Mouse (Mus musculus) embryonic facial prominence, embryonic 15.5 days (tissue): ENCODE results near the gene Htr2c. TPM values are rescaled to one million over a fixed set of nuclear protein-coding genes. Genes with fewer than 3 reads are reported as not detected.

Experiments used
- ATAC-seq: fragments of 200-750 bp; cut with Nextera tagmentation; 2 replicates; pipeline ENCODE4 v1.8.0; 2017; ENCODE audit warnings: low read depth, moderate TSS enrichment; ENCODE audit not compliant: insufficient number of reproducible peaks, low FRiP score, low TSS enrichment
- H3K27ac ChIP-seq: fragments of 300-500 bp; sonication (generic); replicated peaks from 2 replicates; pipeline ENCODE4 v1.5.1; 2015; ENCODE audit warnings: mild to moderate bottlenecking, inconsistent platforms
- H3K27me3 ChIP-seq: fragments of 300-500 bp; sonication (generic); 2 replicates; pipeline ENCODE4 v1.6.1; 2015; ENCODE audit warnings: inconsistent platforms
- H3K36me3 ChIP-seq: fragments of 300-500 bp; sonication (generic); 2 replicates; pipeline ENCODE4 v1.6.1; 2015; ENCODE audit warnings: mild to moderate bottlenecking, inconsistent platforms
- H3K4me1 ChIP-seq: fragments of 300-500 bp; sonication (generic); 2 replicates; pipeline ENCODE4 v1.6.1; 2015; ENCODE audit warnings: inconsistent platforms
- H3K4me2 ChIP-seq: fragments of 300-500 bp; sonication (generic); replicated peaks from 2 replicates; pipeline ENCODE4 v1.6.1; 2015; ENCODE audit warnings: mild to moderate bottlenecking, inconsistent platforms
- H3K4me3 ChIP-seq: fragments of 300-500 bp; sonication (generic); replicated peaks from 2 replicates; pipeline ENCODE4 v1.5.1; 2015; ENCODE audit warnings: mild to moderate bottlenecking, inconsistent platforms
- H3K9ac ChIP-seq: fragments of 300-500 bp; sonication (generic); 2 replicates; pipeline ENCODE4 v1.6.1; 2015; ENCODE audit warnings: inconsistent platforms
- H3K9me3 ChIP-seq: fragments of 300-500 bp; sonication (generic); replicated peaks from 2 replicates; pipeline ENCODE4 v1.6.1; 2016; ENCODE audit warnings: inconsistent platforms
- WGBS: fragments of 180-500 bp; shearing (Covaris S2); methylation state at CpG from one replicate; pipeline ENCODE4 v1.1.7; 2015; 5-methylcytosine and 5-hydroxymethylcytosine counted together
- polyA plus RNA-seq: library from polyadenylated mRNA; unstranded; fragments of >200 nt; fragmentation: Nextera tagmentation; extraction: Ambion mirVana; gene quantifications from 2 replicates; pipeline ENCODE4 v1.2.1, GENCODE M21; 2015

Gene Htr2c
- polyA plus RNA-seq: 0.07 and 0.18 TPM in 2 replicates

- Histone ChIP-seq H3K4me1 (no peaks in the 10 kb centered on the region), H3K4me3 (peak within 1 kb of the TSS; percentile 29), H3K9ac (no peak within 1 kb of the TSS), H3K9me3 (no peaks in the 10 kb centered on the region), H3K27me3 (peaks cover 36% of the 10 kb centered on the region), H3K27ac (no peak within 1 kb of the TSS), H3K4me2 (peak within 1 kb of the TSS; percentile 47), H3K36me3 (no peaks in the 10 kb centered on the region)
- WGBS: 17% methylated on average over 27 of the region's 27 CpGs
- ATAC-seq: no peak
Measured at GRCm38 (mm10) chrX:146962258-146962913, at the start of gene Htr2c. TSS of gene Htr2c (plus strand) at chrX:146962513.

GRCm38 (mm10) chrX:146928251-146928650 lies 34.1 kb upstream of the Htr2c start:
- Histone ChIP-seq H3K4me2 (no peak overlapping the region), H3K9me3 (no peaks in the 10 kb centered on the region), H3K27ac (no peak overlapping the region), H3K4me3 (no peak overlapping the region), H3K27me3 (no peaks in the 10 kb centered on the region), H3K36me3 (no peaks in the 10 kb centered on the region), H3K9ac (no peak overlapping the region), H3K4me1 (no peaks in the 10 kb centered on the region)
- WGBS: 56% methylated on average over 1 of the region's 1 CpGs
- no peak for ATAC-seq

DNA sequence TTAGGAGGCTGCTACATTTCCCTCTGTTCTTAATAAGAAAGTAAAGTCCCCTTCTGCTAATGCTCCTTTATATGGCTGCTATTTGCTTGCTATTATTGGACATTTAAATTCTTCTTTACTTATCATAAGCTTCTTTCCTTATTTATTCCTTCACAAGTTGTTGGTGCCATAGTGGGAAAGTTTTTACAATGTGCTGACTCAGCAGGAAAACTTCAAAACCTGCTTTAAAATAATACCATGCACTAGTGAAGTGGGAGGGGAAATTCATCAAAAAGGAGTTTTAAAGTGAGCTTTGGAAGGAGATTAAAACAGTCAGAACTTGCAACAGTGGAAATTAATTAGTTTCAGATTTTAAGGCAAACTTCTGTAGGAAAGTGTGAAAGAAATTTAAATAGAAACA lies 26.0 kb upstream of the Htr2c start:
- no peaks in the 10 kb centered on the region for H3K4me1 ChIP-seq
- no peaks in the 10 kb centered on the region for H3K27me3 ChIP-seq
- no peaks in the 10 kb centered on the region for H3K9me3 ChIP-seq
- no peak overlapping the region for H3K4me3 ChIP-seq
- H3K27ac ChIP-seq: no peak overlapping the region
- no peak for ATAC-seq
- H3K4me2 ChIP-seq: no peak overlapping the region
- H3K36me3 ChIP-seq: no peaks in the 10 kb centered on the region
- no peak overlapping the region for H3K9ac ChIP-seq

DNA sequence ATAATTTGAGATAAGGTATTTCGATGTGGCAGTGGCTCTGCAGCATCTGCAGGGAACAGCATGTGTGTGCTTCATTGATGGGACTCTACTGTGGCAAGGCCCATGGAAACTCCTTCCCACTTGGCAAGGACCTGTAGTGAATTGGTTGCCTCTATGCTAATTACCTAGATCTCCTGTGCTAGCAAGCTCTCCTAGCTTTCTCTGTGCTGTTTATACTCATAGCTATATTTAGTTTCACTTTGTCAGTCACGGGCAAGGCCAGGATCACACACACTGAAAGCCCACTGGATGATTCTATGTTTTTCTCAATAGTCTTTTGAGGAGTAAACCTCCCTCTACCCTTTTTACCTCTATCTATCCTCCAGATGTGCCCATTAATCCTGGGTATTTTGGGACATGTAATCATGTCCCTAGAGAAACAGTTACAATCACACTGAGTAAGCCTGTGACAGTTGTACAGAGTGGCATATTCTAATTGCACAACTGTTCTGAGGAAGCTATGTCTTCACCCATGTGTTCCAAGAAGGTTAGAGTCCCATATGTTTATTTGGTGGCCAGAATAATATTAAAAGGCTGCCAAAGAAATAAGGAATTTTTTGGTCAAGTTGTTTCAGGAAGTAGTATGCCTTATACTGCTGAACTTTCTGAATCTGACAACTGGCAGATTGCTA lies 16.0 kb upstream of the Htr2c start:
- WGBS: 64% methylated on average over 2 of the region's 2 CpGs
- Histone ChIP-seq H3K36me3 (no peaks in the 10 kb centered on the region), H3K4me3 (no peak overlapping the region), H3K9ac (no peak overlapping the region), H3K27me3 (no peaks in the 10 kb centered on the region), H3K27ac (no peak overlapping the region), H3K4me2 (no peak overlapping the region), H3K4me1 (no peaks in the 10 kb centered on the region), H3K9me3 (no peaks in the 10 kb centered on the region)
- no peak for ATAC-seq

DNA sequence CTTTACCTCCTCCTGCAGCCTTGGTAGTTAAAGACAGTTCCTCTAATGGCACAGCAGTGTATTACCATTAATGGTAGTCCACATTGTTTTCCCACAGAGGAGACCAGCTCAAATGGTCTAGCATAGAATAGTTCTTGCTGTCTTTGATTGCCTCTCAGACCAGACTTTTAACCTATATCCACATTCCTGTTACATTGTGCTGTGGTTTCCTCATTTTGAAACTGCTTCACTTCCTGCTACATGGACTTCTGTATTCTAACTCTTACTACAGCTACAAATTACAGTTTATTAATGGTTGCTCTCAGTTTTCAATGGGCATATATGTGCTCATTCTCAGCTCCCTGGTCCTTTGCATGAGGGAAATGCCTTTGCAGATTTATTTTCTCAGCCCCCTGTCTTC lies 15.3 kb upstream of the Htr2c start:
- H3K4me3 ChIP-seq: no peak overlapping the region
- no peaks in the 10 kb centered on the region for H3K27me3 ChIP-seq
- H3K36me3 ChIP-seq: no peaks in the 10 kb centered on the region
- no peaks in the 10 kb centered on the region for H3K4me1 ChIP-seq
- no peak overlapping the region for H3K4me2 ChIP-seq
- H3K9me3 ChIP-seq: no peaks in the 10 kb centered on the region
- H3K27ac ChIP-seq: no peak overlapping the region
- H3K9ac ChIP-seq: no peak overlapping the region
- no peak for ATAC-seq

GRCm38 (mm10) chrX:146958608-146959007 lies 3.7 kb upstream of the Htr2c start:
- no peak overlapping the region for H3K9ac ChIP-seq
- WGBS: 75% methylated on average over 1 of the region's 1 CpGs
- ATAC-seq: no peak
- no peak overlapping the region for H3K4me2 ChIP-seq
- no peak overlapping the region for H3K27ac ChIP-seq
- peaks cover 30% of the 10 kb centered on the region for H3K27me3 ChIP-seq
- H3K4me3 ChIP-seq: no peak overlapping the region
- H3K4me1 ChIP-seq: no peaks in the 10 kb centered on the region
- H3K36me3 ChIP-seq: no peaks in the 10 kb centered on the region
- H3K9me3 ChIP-seq: no peaks in the 10 kb centered on the region

- peaks cover 36% of the 10 kb centered on the region for H3K27me3 ChIP-seq
- WGBS: 22% methylated on average over 10 of the region's 10 CpGs
Measured at GRCm38 (mm10) chrX:146959960-146960359, 2.4 kb upstream of the Htr2c start.

GRCm38 (mm10) chrX:146962914-146963547 lies 718 bp downstream of the Htr2c start:
- Histone ChIP-seq H3K36me3 (no peaks in the 10 kb centered on the region), H3K27ac (no peak overlapping the region), H3K27me3 (peaks cover 36% of the 10 kb centered on the region), H3K9me3 (no peaks in the 10 kb centered on the region), H3K4me2 (peak overlapping the region; percentile 47), H3K9ac (no peak overlapping the region), H3K4me1 (no peaks in the 10 kb centered on the region), H3K4me3 (peak overlapping the region; percentile 29)
- ATAC-seq: no peak
- 15% methylated on average over 37 of the region's 37 CpGs for WGBS

More at GRCm38 (mm10) chrX:146959960-146960359, 2.4 kb upstream of the Htr2c start:
- H3K27ac ChIP-seq: no peak overlapping the region
- H3K4me2 ChIP-seq: no peak overlapping the region
- no peaks in the 10 kb centered on the region for H3K36me3 ChIP-seq
- H3K4me3 ChIP-seq: no peak overlapping the region
- ATAC-seq: no peak
- no peak overlapping the region for H3K9ac ChIP-seq
- H3K4me1 ChIP-seq: no peaks in the 10 kb centered on the region
- H3K9me3 ChIP-seq: no peaks in the 10 kb centered on the region

- Histone ChIP-seq H3K9me3 (no peaks in the 10 kb centered on the region), H3K4me1 (no peaks in the 10 kb centered on the region), H3K36me3 (no peaks in the 10 kb centered on the region), H3K27ac (no peak overlapping the region), H3K9ac (no peak overlapping the region), H3K4me3 (no peak overlapping the region), H3K27me3 (no peaks in the 10 kb centered on the region), H3K4me2 (no peak overlapping the region)
- no peak for ATAC-seq
- 60% methylated on average over 5 of the region's 5 CpGs for WGBS
Measured at GRCm38 (mm10) chrX:146979931-146980330, 17.6 kb downstream of the Htr2c start.

DNA sequence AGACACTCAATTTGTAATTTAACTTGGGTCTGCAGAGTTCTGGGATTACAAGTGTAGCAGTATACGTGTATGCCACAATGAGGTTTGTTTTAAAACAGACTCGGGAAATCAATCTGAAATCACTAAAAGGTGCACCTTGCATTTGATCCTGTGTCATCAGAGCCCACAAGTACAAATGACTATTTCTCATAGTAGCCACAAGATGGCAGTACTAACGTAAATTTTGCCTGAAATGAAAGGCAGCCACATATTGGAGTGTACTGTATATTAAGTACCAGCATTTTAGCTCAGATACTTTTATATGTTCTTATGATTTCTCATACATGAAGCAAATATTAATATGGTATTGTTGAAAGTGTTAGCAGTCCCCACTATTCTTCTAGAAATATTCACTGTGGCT lies 93.4 kb downstream of the Htr2c start:
- H3K9me3 ChIP-seq: no peaks in the 10 kb centered on the region
- no peak overlapping the region for H3K27ac ChIP-seq
- WGBS: 18% methylated on average over 3 of the region's 3 CpGs
- no peak overlapping the region for H3K9ac ChIP-seq
- no peak for ATAC-seq
- no peak overlapping the region for H3K4me3 ChIP-seq
- no peaks in the 10 kb centered on the region for H3K27me3 ChIP-seq
- H3K36me3 ChIP-seq: no peaks in the 10 kb centered on the region
- H3K4me1 ChIP-seq: no peaks in the 10 kb centered on the region
- no peak overlapping the region for H3K4me2 ChIP-seq

DNA sequence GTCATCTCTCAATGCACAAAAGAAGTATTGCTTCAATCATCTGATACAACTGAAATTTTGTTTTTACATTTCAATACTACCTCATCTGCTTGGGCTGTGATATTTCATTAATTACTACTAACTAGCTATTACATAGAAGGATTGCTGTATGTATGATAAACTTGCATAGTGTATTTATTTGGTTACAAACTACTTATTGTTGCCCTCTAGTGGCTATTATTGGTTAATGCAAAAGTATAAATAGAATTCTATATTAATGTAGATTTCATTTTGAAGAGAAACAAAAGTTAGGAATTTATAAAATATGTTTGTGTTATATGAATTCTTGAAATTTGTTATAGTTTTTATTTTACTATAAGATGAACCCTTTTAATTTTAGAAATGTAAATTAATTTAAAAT lies 109.3 kb downstream of the Htr2c start:
- no peak for ATAC-seq
- H3K4me3 ChIP-seq: no peak overlapping the region
- no peaks in the 10 kb centered on the region for H3K36me3 ChIP-seq
- H3K27me3 ChIP-seq: no peaks in the 10 kb centered on the region
- no peak overlapping the region for H3K27ac ChIP-seq
- H3K9me3 ChIP-seq: no peaks in the 10 kb centered on the region
- H3K4me2 ChIP-seq: no peak overlapping the region
- H3K4me1 ChIP-seq: no peaks in the 10 kb centered on the region
- no peak overlapping the region for H3K9ac ChIP-seq
